Mouse (Mus musculus): ENCODE measurements around the gene Olfr867. TPM values are rescaled to one million over a fixed set of nuclear protein-coding genes. Genes with fewer than 3 reads are reported as not detected.

The Olfr867 gene
- polyA plus RNA-seq (2016; fragmentation: Nextera tagmentation; extraction: Ambion mirVana): not detected in 2 replicates

DNA sequence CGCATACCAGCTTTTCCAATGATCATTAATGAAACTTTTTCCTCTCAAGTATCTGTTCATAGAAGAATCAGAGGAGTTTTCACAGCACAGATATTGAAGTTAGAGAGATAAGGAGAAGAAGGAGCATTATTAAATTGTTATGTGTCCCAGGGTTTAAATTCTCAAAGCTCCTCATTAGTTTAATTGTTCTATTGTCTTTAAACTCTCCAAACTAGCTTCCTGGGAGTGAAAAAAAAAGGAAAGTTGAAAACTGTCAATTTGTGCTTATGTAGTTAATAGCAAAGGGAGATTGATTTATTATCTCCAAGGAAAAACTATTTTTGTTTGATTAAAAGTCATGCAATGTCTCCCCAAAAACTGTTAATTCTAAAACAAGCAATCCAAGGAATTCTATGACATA lies at the start of gene Olfr867:
Olfr867 (minus strand) TSS at position 101 of the 400 bp plus-strand sequence.
- Histone ChIP-seq H3K27me3 (no peaks in the 10 kb centered on the region), H3K36me3 (no peaks in the 10 kb centered on the region), H3K27ac (no peak within 1 kb of the TSS), H3K9me3 (replicated peaks) (0 out of 2 replicates have a peak, but pooled peaks cover 4% of the 10 kb centered on the region), H3K4me2 (replicated peaks) (no peak within 1 kb of the TSS), H3K9ac (no peak within 1 kb of the TSS), H3K4me3 (no peak within 1 kb of the TSS), H3K4me1 (no peaks in the 10 kb centered on the region)
- WGBS: 78% methylated on average over 1 of the region's 1 CpGs
- no peak for ATAC-seq (ENCODE audit: low FRiP score)

DNA sequence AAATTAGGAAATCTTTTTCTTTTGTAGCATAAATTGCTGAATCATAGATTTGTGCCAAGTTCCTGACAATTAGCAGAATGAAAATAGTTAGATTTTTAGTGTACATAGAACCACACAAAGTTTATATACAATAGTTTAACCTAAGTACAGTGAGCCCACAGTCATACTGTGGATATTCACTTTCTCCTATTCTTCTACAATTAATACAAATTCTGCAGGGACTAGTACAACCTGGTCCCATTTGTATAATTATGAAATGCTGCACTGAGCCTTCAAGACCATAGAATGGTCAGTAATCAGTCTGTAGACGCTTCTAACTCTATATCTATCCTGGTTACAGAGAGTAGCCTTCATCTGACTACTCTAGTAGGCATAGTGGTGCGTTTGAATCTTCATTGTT lies 41.0 kb upstream of the Olfr867 start, which contains the start of gene Olfr868:
Olfr868 (plus strand) TSS at position 301 of the 400 bp plus-strand sequence.
- Histone ChIP-seq H3K9me3 (replicated peaks) (peaks cover 5% of the 10 kb centered on the region; the same call in 1 of the 2 replicates), H3K27me3 (no peaks in the 10 kb centered on the region), H3K9ac (no peak within 1 kb of the TSS), H3K27ac (no peak within 1 kb of the TSS), H3K4me1 (no peaks in the 10 kb centered on the region), H3K4me2 (replicated peaks) (no peak within 1 kb of the TSS), H3K36me3 (no peaks in the 10 kb centered on the region), H3K4me3 (no peak within 1 kb of the TSS)
- ATAC-seq (ENCODE audit: low FRiP score): no peak
- WGBS: 40% methylated on average over 2 of the region's 2 CpGs

DNA sequence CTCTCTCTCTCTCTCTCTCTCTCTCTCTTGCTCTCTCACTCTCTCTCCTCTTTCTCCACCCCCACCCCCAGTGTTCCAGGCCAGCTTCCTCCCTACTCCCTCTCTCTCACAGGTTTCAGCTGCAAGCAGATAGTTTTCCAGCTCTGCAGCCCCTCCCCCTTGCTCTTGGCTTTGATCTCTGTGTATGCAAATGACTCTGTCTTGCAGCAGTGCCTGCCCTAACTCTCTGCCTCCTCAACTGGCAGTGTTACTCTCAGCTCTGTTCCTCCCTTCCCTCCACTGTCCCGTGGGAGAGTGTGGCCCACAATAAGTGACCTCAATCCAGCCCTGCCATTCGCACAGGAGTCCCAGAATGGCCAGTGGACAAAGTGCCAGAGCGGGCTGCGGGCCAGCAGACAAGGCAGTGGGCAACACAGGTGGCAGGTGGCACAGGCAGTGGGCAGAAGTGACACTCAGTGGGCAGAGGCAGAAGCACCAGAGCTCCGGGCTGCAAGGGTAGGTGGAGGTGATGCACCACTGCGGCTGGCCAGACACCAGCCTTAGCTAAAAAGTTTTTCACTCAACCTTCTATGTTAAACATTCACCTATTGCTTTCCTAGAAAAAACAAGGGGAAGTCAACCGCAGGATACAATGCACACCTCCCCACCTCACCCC lies 16.3 kb upstream of the Olfr867 start:
- ATAC-seq (ENCODE audit: low FRiP score): no peak
- Histone ChIP-seq H3K4me1 (no peaks in the 10 kb centered on the region), H3K4me3 (no peak overlapping the region), H3K36me3 (no peaks in the 10 kb centered on the region), H3K9me3 (replicated peaks) (peaks cover 61% of the 10 kb centered on the region), H3K9ac (no peak overlapping the region), H3K4me2 (replicated peaks) (no peak overlapping the region), H3K27me3 (no peaks in the 10 kb centered on the region), H3K27ac (no peak overlapping the region)
- 59% methylated on average over 7 of the region's 7 CpGs for WGBS

DNA sequence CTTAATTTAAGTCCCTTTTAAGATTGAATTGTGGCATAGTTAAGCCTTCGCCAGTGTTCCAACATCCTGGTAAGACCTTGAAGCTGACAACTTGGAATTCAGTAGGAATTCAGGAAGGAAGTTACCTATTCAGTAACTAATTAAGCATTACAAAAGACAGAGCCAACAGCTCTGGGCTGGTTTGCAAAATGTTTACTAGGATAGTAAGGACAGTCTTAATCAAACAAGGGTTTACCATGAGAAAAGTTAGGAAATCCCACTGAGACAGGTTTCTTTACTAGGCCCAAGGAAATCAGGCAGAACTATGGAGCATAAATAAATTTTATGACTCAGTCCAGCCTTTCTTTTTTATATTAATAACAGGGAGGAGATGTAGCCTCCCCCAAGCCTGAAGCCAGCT lies 13.9 kb upstream of the Olfr867 start:
- Histone ChIP-seq H3K27me3 (no peaks in the 10 kb centered on the region), H3K9me3 (replicated peaks) (peaks cover 48% of the 10 kb centered on the region), H3K4me3 (no peak overlapping the region), H3K4me1 (no peaks in the 10 kb centered on the region), H3K27ac (no peak overlapping the region), H3K9ac (no peak overlapping the region), H3K36me3 (no peaks in the 10 kb centered on the region), H3K4me2 (replicated peaks) (no peak overlapping the region)
- ATAC-seq (ENCODE audit: low FRiP score): no peak
- WGBS: 95% methylated on average over 1 of the region's 1 CpGs

DNA sequence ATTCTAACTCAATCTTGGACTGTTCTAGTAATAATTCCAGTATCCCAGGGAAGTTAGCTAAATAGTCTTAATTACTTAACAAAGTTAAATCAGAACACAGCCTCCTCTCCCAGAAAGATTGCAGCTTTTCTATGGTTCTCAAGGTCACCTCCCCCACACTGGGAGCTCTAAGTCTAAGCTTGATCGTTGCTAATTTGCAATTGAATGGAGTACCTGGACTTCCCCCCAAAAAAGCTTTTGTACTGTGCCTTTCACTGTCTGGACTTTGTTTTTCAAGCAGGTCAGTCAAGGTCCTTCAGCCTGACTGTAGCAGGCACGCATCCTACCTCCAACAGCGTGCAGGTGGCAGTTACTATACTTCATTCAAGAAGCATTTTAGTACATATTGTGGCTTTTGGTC lies 12.9 kb upstream of the Olfr867 start:
- Histone ChIP-seq H3K9ac (no peak overlapping the region), H3K36me3 (no peaks in the 10 kb centered on the region), H3K9me3 (replicated peaks) (peaks cover 41% of the 10 kb centered on the region), H3K4me2 (replicated peaks) (no peak overlapping the region), H3K4me1 (no peaks in the 10 kb centered on the region), H3K27me3 (no peaks in the 10 kb centered on the region), H3K4me3 (no peak overlapping the region), H3K27ac (no peak overlapping the region)
- no peak for ATAC-seq (ENCODE audit: low FRiP score)
- 79% methylated on average over 3 of the region's 3 CpGs for WGBS

DNA sequence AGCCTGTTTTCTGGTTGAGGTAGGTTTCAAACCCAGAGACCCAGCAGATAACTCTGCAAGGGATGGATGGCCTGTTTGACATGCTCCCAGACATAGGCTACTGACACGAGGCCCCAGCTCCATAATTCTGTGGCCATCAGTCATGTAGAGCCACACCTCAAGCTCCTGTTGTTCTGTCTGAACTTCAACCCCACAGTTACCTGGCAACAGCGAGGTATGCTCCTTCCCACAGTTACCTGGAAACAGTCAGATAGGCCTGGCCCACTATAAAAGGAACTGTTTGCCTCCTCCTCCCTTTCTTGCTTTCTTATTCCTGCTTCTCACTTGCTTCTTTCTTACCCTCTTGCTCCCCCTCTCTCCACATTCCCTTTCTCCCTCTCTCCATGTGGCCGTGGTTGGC lies 9.4 kb downstream of the Olfr867 start:
- 76% methylated on average over 3 of the region's 3 CpGs for WGBS
- no peak overlapping the region for H3K27ac ChIP-seq
- no peaks in the 10 kb centered on the region for H3K27me3 ChIP-seq
- no peak overlapping the region for H3K4me2 ChIP-seq (replicated peaks)
- H3K4me3 ChIP-seq: no peak overlapping the region
- H3K9ac ChIP-seq: no peak overlapping the region
- ATAC-seq (ENCODE audit: low FRiP score): no peak
- H3K4me1 ChIP-seq: no peaks in the 10 kb centered on the region
- no peaks in the 10 kb centered on the region for H3K36me3 ChIP-seq
- peaks cover 17% of the 10 kb centered on the region for H3K9me3 ChIP-seq (replicated peaks)

DNA sequence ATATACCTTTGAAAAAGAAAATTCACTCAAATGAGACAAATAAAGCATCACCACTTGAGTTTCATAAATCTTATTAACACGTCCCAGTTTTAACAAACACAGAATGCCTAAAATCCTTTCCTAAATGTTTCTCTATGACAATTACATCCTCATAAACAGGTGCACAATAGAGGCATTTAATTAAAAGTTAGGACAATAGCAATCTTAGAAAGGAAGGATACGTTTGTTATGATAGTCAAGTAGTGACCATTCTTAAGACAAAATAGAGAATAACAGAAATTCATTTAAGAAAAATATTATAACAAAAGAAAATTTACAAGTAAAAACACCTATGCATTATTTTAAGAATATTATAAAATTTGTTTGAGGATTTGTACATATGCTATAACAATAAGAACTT lies 29.4 kb downstream of the Olfr867 start, which contains the start of gene Olfr866:
Olfr866 (minus strand) TSS at position 101 of the 400 bp plus-strand sequence.
- Histone ChIP-seq H3K9ac (no peak within 1 kb of the TSS), H3K36me3 (no peaks in the 10 kb centered on the region), H3K4me3 (no peak within 1 kb of the TSS), H3K4me2 (replicated peaks) (no peak within 1 kb of the TSS), H3K27me3 (no peaks in the 10 kb centered on the region), H3K27ac (no peak within 1 kb of the TSS), H3K9me3 (replicated peaks) (no peaks in the 10 kb centered on the region), H3K4me1 (no peaks in the 10 kb centered on the region)
- ATAC-seq (ENCODE audit: low FRiP score): no peak
- 71% methylated on average over 2 of the region's 2 CpGs for WGBS

Small RNA genes lying within 50 kb of the gene (microRNA-seq; reads per million reads assigned to microRNA genes)
- not detected for gene Gm26231
- gene Gm44395: not detected

Other genes starting within 250 kb of the Olfr867 start
- gene Olfr860, start 207.8 kb downstream of the Olfr867 start, polyA plus RNA-seq (2016; fragmentation: Nextera tagmentation; extraction: Ambion mirVana): not detected in 2 replicates
- not detected in 2 replicates for gene Olfr862, start 169.6 kb downstream of the Olfr867 start, polyA plus RNA-seq (2016; fragmentation: Nextera tagmentation; extraction: Ambion mirVana)
- gene Olfr77, start 140.7 kb downstream of the Olfr867 start, polyA plus RNA-seq (2016; fragmentation: Nextera tagmentation; extraction: Ambion mirVana): 0.21 and 0.23 TPM in 2 replicates
- gene Olfr866, start 29.5 kb downstream of the Olfr867 start, polyA plus RNA-seq (2016; fragmentation: Nextera tagmentation; extraction: Ambion mirVana): not detected in 2 replicates
- gene Olfr868, start 41.1 kb upstream of the Olfr867 start, polyA plus RNA-seq (2016; fragmentation: Nextera tagmentation; extraction: Ambion mirVana): not detected in 2 replicates
- not detected in 2 replicates for gene Olfr869, start 71.4 kb upstream of the Olfr867 start, polyA plus RNA-seq (2016; fragmentation: Nextera tagmentation; extraction: Ambion mirVana)
- not detected in 2 replicates for gene Olfr870, start 116.5 kb upstream of the Olfr867 start, polyA plus RNA-seq (2016; fragmentation: Nextera tagmentation; extraction: Ambion mirVana)
- not detected in 2 replicates for gene Olfr871, start 154.6 kb upstream of the Olfr867 start, polyA plus RNA-seq (2016; fragmentation: Nextera tagmentation; extraction: Ambion mirVana)
- gene Olfr872, start 179.6 kb upstream of the Olfr867 start, polyA plus RNA-seq (2016; fragmentation: Nextera tagmentation; extraction: Ambion mirVana): not detected in 2 replicates
- gene Olfr39, start 224.8 kb upstream of the Olfr867 start, polyA plus RNA-seq (2016; fragmentation: Nextera tagmentation; extraction: Ambion mirVana): not detected in 2 replicates
- not detected in 2 replicates for gene Olfr873, start 241.0 kb upstream of the Olfr867 start, polyA plus RNA-seq (2016; fragmentation: Nextera tagmentation; extraction: Ambion mirVana)